Comparison of ENCODE assay signal across 1 mouse cellular context in the genomic region with DNA sequence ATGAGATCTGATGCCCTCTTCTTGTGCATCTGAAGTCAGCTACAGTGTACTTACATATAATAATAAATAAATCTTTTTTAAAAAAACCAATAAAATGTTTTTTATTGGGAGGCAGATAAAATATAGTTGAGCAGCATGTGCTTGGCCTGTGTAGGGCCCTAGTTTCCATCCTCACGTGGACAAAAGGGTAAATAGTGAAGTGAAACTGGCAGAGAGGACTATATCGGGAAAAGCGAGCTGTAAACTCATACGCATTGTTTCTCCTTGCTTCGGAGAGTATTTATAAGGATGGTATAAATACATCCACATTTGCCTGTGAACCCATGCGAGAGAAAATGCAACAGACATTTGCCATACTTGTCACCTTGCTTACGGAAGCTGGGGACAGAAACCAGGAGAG.
TF ChIP-seq lines count a peak whose summit lies in the region.

No protein-coding gene starts in this region.

TF ChIP-seq in CH12.LX, 34 proteins besides CTCF, POLR2A, EP300 and RAD21 (continued from another document):
- 0 out of 2 replicates have a peak, but pooled peaks have one; percentile 29 for TF ChIP-seq MYC (IDR thresholded peaks at IDR 0.05; ENCODE audit: low read depth, low read length)
- no peak for TF ChIP-seq CHD1 (IDR thresholded peaks at IDR 0.05; ENCODE audit: low read depth, low read length)
- no peak for TF ChIP-seq MXI1 (IDR thresholded peaks at IDR 0.05; ENCODE audit: low read depth, low read length)
- TF ChIP-seq BHLHE40 (IDR thresholded peaks at IDR 0.05; ENCODE audit: low read depth, low read length), result peak; percentile 83
- no peak for TF ChIP-seq NRF1 (IDR thresholded peaks at IDR 0.05; ENCODE audit: low read depth, low read length)
- no peak for TF ChIP-seq ZMIZ1 (IDR thresholded peaks at IDR 0.05; ENCODE audit: low read depth, low read length)
TF ChIP-seq in CH12.LX: peak in this region for 2.
